Mouse (Mus musculus) forebrain, embryonic 15.5 days (tissue): Measurements from ENCODE around the gene Folr2. TPM values are rescaled to one million over a fixed set of nuclear protein-coding genes. Genes with fewer than 3 reads are reported as not detected.

Experiments used
- ATAC-seq: fragments of 200-750 bp; cut with Nextera tagmentation; replicated peaks from 2 replicates; pipeline ENCODE4 v1.8.0; 2017; ENCODE audit warnings: mild to moderate bottlenecking, moderate TSS enrichment, moderate library complexity
- H3K27ac ChIP-seq: fragments of 300-500 bp; sonication (generic); replicated peaks from 2 replicates; pipeline ENCODE4 v1.5.1; 2015; ENCODE audit warnings: mild to moderate bottlenecking, inconsistent platforms
- H3K27me3 ChIP-seq: fragments of 300-500 bp; sonication (generic); 2 replicates; pipeline ENCODE4 v1.6.1; 2015; ENCODE audit warnings: inconsistent platforms
- H3K36me3 ChIP-seq: fragments of 300-500 bp; sonication (generic); 2 replicates; pipeline ENCODE4 v1.6.1; 2015; ENCODE audit warnings: mild to moderate bottlenecking, inconsistent platforms
- H3K4me1 ChIP-seq: fragments of 300-500 bp; sonication (generic); 2 replicates; pipeline ENCODE4 v1.6.1; 2015; ENCODE audit warnings: inconsistent platforms
- H3K4me2 ChIP-seq: fragments of 300-500 bp; sonication (generic); replicated peaks from 2 replicates; pipeline ENCODE4 v1.6.1; 2015; ENCODE audit warnings: mild to moderate bottlenecking, inconsistent platforms
- H3K4me3 ChIP-seq: fragments of 300-500 bp; sonication (generic); 2 replicates; pipeline ENCODE4 v1.5.1; 2015; ENCODE audit warnings: mild to moderate bottlenecking, inconsistent platforms
- H3K9ac ChIP-seq: fragments of 300-500 bp; sonication (generic); replicated peaks from 2 replicates; pipeline ENCODE4 v1.6.1; 2015; ENCODE audit warnings: mild to moderate bottlenecking, inconsistent platforms
- H3K9me3 ChIP-seq: fragments of 300-500 bp; sonication (generic); 2 replicates; pipeline ENCODE4 v1.6.1; 2016; ENCODE audit warnings: inconsistent platforms
- WGBS: fragments of 180-500 bp; shearing (Covaris S2); methylation state at CpG from one replicate; pipeline ENCODE4 v1.1.7; 2015; ENCODE audit warnings: mixed read lengths; 5-methylcytosine and 5-hydroxymethylcytosine counted together
- polyA plus RNA-seq: library from polyadenylated mRNA; unstranded; fragments of >200 nt; fragmentation: Nextera tagmentation; extraction: Ambion mirVana; gene quantifications from 2 replicates; pipeline ENCODE4 v1.2.1, GENCODE M21; 2015

Folr2 gene
- 1.2 and 1.6 TPM in 2 replicates for polyA plus RNA-seq

- Histone ChIP-seq H3K27ac (no peak within 1 kb of the TSS), H3K4me1 (no peaks in the 10 kb centered on the region), H3K9me3 (no peaks in the 10 kb centered on the region), H3K9ac (no peak within 1 kb of the TSS), H3K4me3 (no peak within 1 kb of the TSS), H3K4me2 (no peak within 1 kb of the TSS), H3K27me3 (no peaks in the 10 kb centered on the region), H3K36me3 (no peaks in the 10 kb centered on the region)
- WGBS = 97% methylated on average over 4 of the region's 4 CpGs
- ATAC-seq = no peak
These were observed at the start of gene Folr2 for GRCm38 (mm10) chr7:101857094-101857493. Folr2 (minus strand) TSS chr7:101857194.

DNA sequence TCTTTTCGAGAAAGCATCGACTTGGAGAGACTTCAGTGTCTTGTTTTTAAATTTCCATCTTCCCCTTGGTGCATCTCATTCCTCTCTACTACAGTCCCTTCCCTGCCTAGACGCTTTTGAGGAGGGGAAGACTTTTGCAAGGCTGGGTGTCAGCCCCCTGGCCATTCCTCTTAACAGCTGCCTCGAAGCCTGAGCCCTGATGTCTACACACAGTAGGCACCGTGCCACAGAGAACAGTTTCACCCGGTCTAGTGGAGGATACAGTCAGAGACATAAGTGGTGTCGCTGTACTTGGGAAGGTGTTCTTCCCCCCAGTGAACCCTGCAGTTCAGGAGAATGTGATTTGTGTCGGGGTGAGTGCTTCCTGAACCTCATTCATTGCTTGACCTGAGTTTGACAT lies 49.7 kb upstream of the Folr2 start:
- ATAC-seq = no peak
- H3K27me3 ChIP-seq = no peaks in the 10 kb centered on the region
- H3K4me2 ChIP-seq = peak overlapping the region; percentile 55
- H3K9me3 ChIP-seq = no peaks in the 10 kb centered on the region
- WGBS = 83% methylated on average over 8 of the region's 8 CpGs
- peak overlapping the region; percentile 83 for H3K4me3 ChIP-seq
- peaks cover 27% of the 10 kb centered on the region for H3K4me1 ChIP-seq
- no peak overlapping the region for H3K27ac ChIP-seq
- peaks cover 23% of the 10 kb centered on the region for H3K36me3 ChIP-seq
- peak overlapping the region; percentile 95 for H3K9ac ChIP-seq

DNA sequence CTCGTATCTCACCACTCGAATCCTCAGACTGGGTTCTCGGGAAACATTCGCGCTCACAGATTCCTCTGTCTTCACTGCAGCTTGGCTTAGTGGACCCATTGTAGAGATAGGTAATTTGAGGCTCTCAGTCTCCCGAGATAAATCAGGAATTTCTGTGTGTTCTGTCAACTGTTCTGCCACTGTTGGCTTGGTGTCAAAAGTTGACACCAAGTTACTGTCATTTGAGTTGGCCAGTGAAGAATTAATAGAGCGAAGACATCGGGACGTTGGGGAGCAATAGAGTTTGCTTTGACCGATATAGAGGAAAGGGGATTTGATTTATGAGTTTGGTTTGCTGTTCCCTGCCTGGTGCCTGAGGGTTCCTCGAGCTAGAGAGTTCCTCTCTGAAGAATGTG lies 49.3 kb upstream of the Folr2 start, which contains the start of gene Tomt:
Gene Tomt (minus strand): TSS at position 73 of the 395 bp plus-strand sequence.
- peak within 1 kb of the TSS; percentile 95 for H3K9ac ChIP-seq
- no peaks in the 10 kb centered on the region for H3K27me3 ChIP-seq
- 18% methylated on average over 11 of the region's 11 CpGs for WGBS
- peaks cover 19% of the 10 kb centered on the region for H3K36me3 ChIP-seq
- peaks cover 27% of the 10 kb centered on the region for H3K4me1 ChIP-seq
- ATAC-seq = no peak
- no peaks in the 10 kb centered on the region for H3K9me3 ChIP-seq
- H3K4me2 ChIP-seq = peak within 1 kb of the TSS; percentile 81
- peak within 1 kb of the TSS; percentile 83 for H3K4me3 ChIP-seq
- peak within 1 kb of the TSS; percentile 95 for H3K27ac ChIP-seq

GRCm38 (mm10) chr7:101905561-101906286 lies 48.7 kb upstream of the Folr2 start, which contains the start of gene Lamtor1:
Lamtor1 (plus strand) TSS chr7:101905904.
- H3K4me3 ChIP-seq = peak within 1 kb of the TSS; percentile 83
- peak within 1 kb of the TSS; percentile 95 for H3K9ac ChIP-seq
- no peaks in the 10 kb centered on the region for H3K27me3 ChIP-seq
- whole genome bisulfite sequencing = under 1% methylated on average over 61 of the region's 61 CpGs
- H3K27ac ChIP-seq = peak within 1 kb of the TSS; percentile 95
- ATAC-seq = peak; percentile 99
- no peaks in the 10 kb centered on the region for H3K9me3 ChIP-seq
- H3K4me1 ChIP-seq = peaks cover 27% of the 10 kb centered on the region
- peak within 1 kb of the TSS; percentile 81 for H3K4me2 ChIP-seq
- H3K36me3 ChIP-seq = peaks cover 13% of the 10 kb centered on the region

- peaks cover 4% of the 10 kb centered on the region; the same call in 1 of the 2 replicates for H3K36me3 ChIP-seq
- no peak for ATAC-seq
- H3K9ac ChIP-seq = no peak overlapping the region
- H3K4me1 ChIP-seq = peaks cover 23% of the 10 kb centered on the region
- H3K27me3 ChIP-seq = no peaks in the 10 kb centered on the region
- no peak overlapping the region for H3K4me3 ChIP-seq
- no peak overlapping the region for H3K27ac ChIP-seq
- H3K4me2 ChIP-seq = no peak overlapping the region
- H3K9me3 ChIP-seq = no peaks in the 10 kb centered on the region
These were observed 45.9 kb upstream of the Folr2 start for GRCm38 (mm10) chr7:101902846-101903245.

- no peaks in the 10 kb centered on the region for H3K9me3 ChIP-seq
- no peak overlapping the region for H3K9ac ChIP-seq
- H3K4me3 ChIP-seq = no peak overlapping the region
- ATAC-seq = no peak
- peaks cover 23% of the 10 kb centered on the region for H3K4me1 ChIP-seq
- peaks cover 4% of the 10 kb centered on the region; the same call in 1 of the 2 replicates for H3K36me3 ChIP-seq
- H3K27me3 ChIP-seq = no peaks in the 10 kb centered on the region
- no peak overlapping the region for H3K4me2 ChIP-seq
- no peak overlapping the region for H3K27ac ChIP-seq
- 91% methylated on average over 10 of the region's 10 CpGs for WGBS
These were observed 45.0 kb upstream of the Folr2 start for GRCm38 (mm10) chr7:101901969-101902368.

- Histone ChIP-seq H3K36me3 (peaks cover 4% of the 10 kb centered on the region; the same call in 1 of the 2 replicates), H3K9me3 (no peaks in the 10 kb centered on the region), H3K4me3 (no peak overlapping the region), H3K4me1 (peaks cover 18% of the 10 kb centered on the region), H3K27me3 (no peaks in the 10 kb centered on the region), H3K4me2 (no peak overlapping the region), H3K27ac (no peak overlapping the region), H3K9ac (no peak overlapping the region)
- 92% methylated on average over 16 of the region's 16 CpGs for WGBS
- no peak for ATAC-seq
These were observed 43.5 kb upstream of the Folr2 start for GRCm38 (mm10) chr7:101900331-101901097.

DNA sequence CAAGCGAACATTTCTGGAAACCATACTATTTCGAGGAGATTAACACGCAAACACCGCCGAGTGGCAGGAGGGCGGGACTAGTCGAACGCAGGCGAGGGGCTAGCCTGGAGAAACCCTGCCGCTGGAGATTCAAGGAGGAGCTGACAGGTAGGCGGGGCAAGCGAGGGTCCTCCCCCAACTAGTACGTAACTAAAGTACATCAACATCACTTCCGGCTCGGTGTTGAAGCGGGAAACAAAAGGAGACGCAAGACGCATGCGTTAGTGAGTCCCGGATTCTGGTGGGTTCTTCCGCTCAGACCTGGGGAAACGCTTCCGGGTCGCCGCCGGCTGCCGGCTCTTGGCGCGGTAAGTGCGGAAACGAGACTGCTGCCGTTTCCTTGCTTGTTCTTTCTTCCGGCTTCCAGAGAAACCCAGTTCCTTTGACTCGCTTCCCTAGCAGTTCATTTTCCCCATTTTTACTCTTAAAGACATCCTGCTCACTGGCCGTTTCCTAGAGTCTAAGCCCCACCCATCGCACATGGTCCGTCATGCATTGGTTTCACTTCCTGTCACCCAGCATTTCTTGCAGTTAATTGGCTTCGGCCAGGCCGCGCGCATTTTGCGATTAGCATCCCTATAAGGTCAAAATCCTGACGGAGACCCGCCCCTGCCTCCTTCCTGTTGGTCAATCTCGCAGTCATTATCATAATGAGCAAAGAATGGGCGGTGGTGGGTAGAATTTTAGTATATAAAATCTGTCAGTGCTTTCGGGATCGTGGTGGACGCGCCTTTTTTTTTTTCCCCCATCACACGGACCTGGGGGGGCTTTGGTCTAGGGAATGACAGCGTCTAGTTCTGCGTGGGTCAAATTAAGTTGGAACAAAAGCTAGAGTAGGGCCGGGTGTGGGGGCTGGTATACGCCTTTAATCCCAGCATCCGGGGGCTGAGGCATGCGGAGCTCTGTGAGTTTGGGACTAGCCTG lies 39.4 kb upstream of the Folr2 start:
- ATAC-seq = peak; percentile 99
- no peaks in the 10 kb centered on the region for H3K36me3 ChIP-seq
- under 1% methylated on average over 57 of the region's 57 CpGs for WGBS

DNA sequence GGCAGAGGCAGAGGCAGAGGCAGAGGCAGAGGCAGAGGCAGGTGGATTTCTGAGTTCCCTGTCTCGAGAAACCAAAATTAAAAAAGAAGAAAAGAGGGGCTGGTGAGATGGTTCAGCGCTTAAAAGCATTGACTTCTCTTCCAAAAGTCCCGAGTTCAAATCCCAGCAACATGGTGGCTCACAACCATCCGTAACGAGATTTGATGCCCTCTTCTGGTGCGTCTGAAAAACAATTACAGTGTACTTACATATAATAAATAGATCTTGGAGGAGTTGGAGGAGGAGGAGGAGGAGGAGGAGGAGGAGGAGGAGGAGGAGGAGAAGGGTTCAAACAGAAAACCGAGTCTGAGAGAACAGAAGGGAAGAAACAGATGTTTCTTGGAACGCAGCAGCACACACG lies 38.7 kb upstream of the Folr2 start:
- Histone ChIP-seq H3K27ac (peak overlapping the region; percentile 94), H3K4me3 (peak overlapping the region; percentile 63), H3K9ac (peak overlapping the region; percentile 47), H3K36me3 (no peaks in the 10 kb centered on the region), H3K27me3 (no peaks in the 10 kb centered on the region), H3K4me1 (peaks cover 19% of the 10 kb centered on the region), H3K4me2 (peak overlapping the region; percentile 41), H3K9me3 (no peaks in the 10 kb centered on the region)
- WGBS = 43% methylated on average over 9 of the region's 9 CpGs
- no peak for ATAC-seq

More for the DNA sequence above, 39.4 kb upstream of the Folr2 start:
- H3K27ac ChIP-seq = peak overlapping the region; percentile 94
- peak overlapping the region; percentile 47 for H3K9ac ChIP-seq
- no peaks in the 10 kb centered on the region for H3K27me3 ChIP-seq
- H3K4me3 ChIP-seq = peak overlapping the region; percentile 63
- H3K4me1 ChIP-seq = peaks cover 19% of the 10 kb centered on the region
- H3K9me3 ChIP-seq = no peaks in the 10 kb centered on the region
- H3K4me2 ChIP-seq = peak overlapping the region; percentile 50

DNA sequence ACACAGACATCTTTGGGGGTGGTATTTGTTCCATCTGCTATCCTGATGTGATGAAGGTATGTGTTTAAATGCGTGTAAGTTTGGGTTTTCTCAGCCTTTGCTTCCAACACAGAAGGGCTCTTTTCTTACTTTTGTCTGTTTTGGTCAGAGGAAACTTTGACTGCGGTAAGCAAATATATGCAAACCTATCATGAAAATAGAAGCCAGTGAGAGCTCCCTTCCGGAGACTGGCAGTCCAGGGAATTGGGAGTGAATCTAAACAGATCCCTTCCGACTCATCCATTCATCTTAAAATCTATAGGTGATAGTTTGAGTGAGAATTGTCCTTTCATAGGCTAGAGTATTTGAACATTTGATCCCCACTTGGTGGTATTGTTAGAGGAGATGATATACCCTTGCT lies 31.5 kb upstream of the Folr2 start:
- 88% methylated on average over 4 of the region's 4 CpGs for whole genome bisulfite sequencing
- ATAC-seq = no peak
- H3K9ac ChIP-seq = no peak overlapping the region

DNA sequence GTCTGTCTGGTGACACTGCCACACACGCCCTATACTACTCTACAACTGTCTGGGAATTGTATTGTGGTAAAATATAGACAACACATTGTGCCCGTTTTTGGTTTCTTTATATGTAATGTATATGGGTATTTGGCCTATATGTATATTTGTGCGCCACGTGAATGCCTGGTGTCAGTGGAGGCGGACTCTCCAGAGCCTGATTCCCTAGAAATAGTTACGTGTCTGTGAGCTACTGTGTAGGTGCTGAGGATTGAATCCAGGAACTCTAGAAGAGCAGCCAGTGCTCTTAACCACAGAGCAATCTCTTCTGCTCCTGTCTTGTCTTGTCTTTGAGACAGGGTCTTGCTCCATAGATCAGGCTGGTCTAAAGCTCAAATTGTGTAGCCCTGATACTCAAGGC lies 29.3 kb upstream of the Folr2 start:
- Histone ChIP-seq H3K27ac (no peak overlapping the region), H3K9me3 (no peaks in the 10 kb centered on the region), H3K4me3 (no peak overlapping the region), H3K27me3 (no peaks in the 10 kb centered on the region), H3K4me2 (no peak overlapping the region), H3K4me1 (no peaks in the 10 kb centered on the region), H3K9ac (no peak overlapping the region), H3K36me3 (no peaks in the 10 kb centered on the region)
- WGBS = 91% methylated on average over 6 of the region's 6 CpGs
- no peak for ATAC-seq

More for the DNA sequence above, 31.5 kb upstream of the Folr2 start:
- Histone ChIP-seq H3K4me3 (no peak overlapping the region), H3K36me3 (no peaks in the 10 kb centered on the region), H3K4me2 (no peak overlapping the region), H3K27ac (no peak overlapping the region), H3K27me3 (no peaks in the 10 kb centered on the region), H3K9me3 (no peaks in the 10 kb centered on the region), H3K4me1 (no peaks in the 10 kb centered on the region)
